Mouse (Mus musculus): ENCODE results near the gene Nek10.

- TF ChIP-seq CTCF (IDR thresholded peaks at IDR 0.05; ENCODE audit: borderline replicate concordance, control insufficient read depth, extremely low read depth, insufficient read depth, low read length, poor library complexity) (no peak), POLR2A (IDR thresholded peaks at IDR 0.05; ENCODE audit: control insufficient read depth, extremely low read depth, insufficient read depth, low read length, poor library complexity) (no peak)
These were observed 31.1 kb downstream of the Nek10 start for GRCm38 (mm10) chr14:14834266-14834665.

Measured in thymus, adult 2 months (tissue).